In genomic region chr9:106394649-106395602, GRCm38 (mm10) we compare ENCODE assay signal across 9 mouse cellular contexts. TPM values are rescaled to one million over a fixed set of nuclear protein-coding genes. Genes with fewer than 3 reads are reported as not detected.
A peak's percentile ranks its signal among the peaks of the same experiment; 100 is the strongest.
DNase-seq lines count a peak whose midpoint lies in the region; ATAC-seq lines count a peak whose summit lies in the region.
"Had no signal": no experiment of that assay in that cellular context is flagged by ENCODE, and none has a peak within 500 bp of the region (broad histone marks: within the 10 kb centered on the region; RNA-seq: fewer than 3 reads in every experiment).

No protein-coding gene starts in this region.

- no peak overlapping the region for H3K4me3 ChIP-seq in limb, embryonic 11.5 days (ENCODE audit: low read depth, low read length)
- H3K4me3 ChIP-seq: embryonic facial prominence, embryonic 15.5 days had no signal

- DNase-seq in adrenal gland, postnatal 10 days = peak; percentile 36
- no peak for DNase-seq in adrenal gland, adult 18-20 months (ENCODE audit: low spot score in 2 of 2)
- peak; percentile 46 for DNase-seq in limb, embryonic 11.5 days (ENCODE audit: low spot score)
- DNase-seq in retina, postnatal 1 day = peak; percentile 83
- no peak for DNase-seq in frontal cortex, postnatal 14 days (ENCODE audit: low spot score in 2 of 2)
- no peak for DNase-seq in ovary, adult 18-20 months (ENCODE audit: low spot score)

- peak; percentile 71 for ATAC-seq in CD4-positive, CD25-positive, alpha-beta regulatory T cell, adult 4 months
- peak; percentile 82 to 92 for ATAC-seq in hematopoietic stem cell, adult 5-6 weeks (replicated peaks in 1 of 2; ENCODE audit: insufficient read depth in 1 of 2, low FRiP score in 2 of 2, low TSS enrichment in 1 of 2, low read depth in 1 of 2, poor library complexity in 2 of 2, severe bottlenecking in 2 of 2)
- ATAC-seq in limb, embryonic 11.5 days (ENCODE audit: insufficient number of reproducible peaks, low FRiP score, low TSS enrichment, low read depth) = no peak

- no peak overlapping the region for H3K27ac ChIP-seq in limb, embryonic 11.5 days (replicated peaks; ENCODE audit: low read depth, low read length)
- H3K27ac ChIP-seq: embryonic facial prominence, embryonic 15.5 days had no signal

- 56% methylated on average over 11 of the region's 11 CpGs for WGBS in limb, embryonic 11.5 days

- H3K4me1 ChIP-seq in limb, embryonic 11.5 days (ENCODE audit: control insufficient read depth, insufficient read depth, low read length) = peaks cover 7% of the 10 kb centered on the region; the same call in 1 of the 2 replicates

- no peaks in the 10 kb centered on the region for H3K27me3 ChIP-seq in limb, embryonic 11.5 days (ENCODE audit: control insufficient read depth, insufficient read depth, low read length)
- H3K27me3 ChIP-seq: embryonic facial prominence, embryonic 15.5 days had no signal

- no peaks in the 10 kb centered on the region for H3K9me3 ChIP-seq in limb, embryonic 11.5 days (ENCODE audit: control insufficient read depth, low read length)
- H3K9me3 ChIP-seq: embryonic facial prominence, embryonic 15.5 days had no signal

- H3K4me2 ChIP-seq in limb, embryonic 11.5 days (ENCODE audit: low read depth, severe bottlenecking) = no peak overlapping the region
- H3K4me2 ChIP-seq: embryonic facial prominence, embryonic 15.5 days had no signal

- no peak overlapping the region for H3K9ac ChIP-seq in limb, embryonic 11.5 days (ENCODE audit: low read length)
- H3K9ac ChIP-seq: embryonic facial prominence, embryonic 15.5 days had no signal

- no peaks in the 10 kb centered on the region for H3K36me3 ChIP-seq in limb, embryonic 11.5 days (ENCODE audit: control insufficient read depth, insufficient read depth, low read length)
- H3K36me3 ChIP-seq: embryonic facial prominence, embryonic 15.5 days had no signal

RNA-seq across cellular contexts. Expression of gene Dusp7, which starts 26.5 kb away (rescaled TPM):
- total RNA-seq in adrenal gland, postnatal 10 days (2021) = 10 to 100 TPM; 21.0 to 26.1 TPM
- total RNA-seq in adrenal gland, adult 18-20 months (2021) = 10 to 100 TPM; 11.8 to 22.2 TPM
- polyA plus RNA-seq in CD4-positive, CD25-positive, alpha-beta regulatory T cell, adult 4 months (2017; shearing (Covaris generic)) = 10 to 100 TPM; 16.2 to 21.1 TPM
- total RNA-seq in hematopoietic stem cell, adult 5-6 weeks (2017) = 4.9 and 13.1 TPM in 2 replicates
- 63.4 and 67.4 TPM in 2 replicates for polyA plus RNA-seq in limb, embryonic 11.5 days (2014; fragmentation: Nextera tagmentation; extraction: Ambion mirVana)

RNA-seq across cellular contexts. Expression of gene Rpl29, which starts 34.3 kb away (rescaled TPM):
- total RNA-seq in adrenal gland, postnatal 10 days (2021) = 100 to 1,000 TPM; 485 to 490 TPM
- total RNA-seq in adrenal gland, adult 18-20 months (2021) = 100 to 1,000 TPM; 339 to 377 TPM
- polyA plus RNA-seq in CD4-positive, CD25-positive, alpha-beta regulatory T cell, adult 4 months (2017; shearing (Covaris generic)) = 1,000 to 10,000 TPM; 1,164 to 1,338 TPM
- total RNA-seq in hematopoietic stem cell, adult 5-6 weeks (2017) = 1,352 and 1,409 TPM in 2 replicates
- 1,049 and 1,075 TPM in 2 replicates for polyA plus RNA-seq in limb, embryonic 11.5 days (2014; fragmentation: Nextera tagmentation; extraction: Ambion mirVana)

RNA-seq across cellular contexts. Expression of gene Acy1, which starts 43.2 kb away (rescaled TPM):
- total RNA-seq in adrenal gland, postnatal 10 days (2021) = 10 to 100 TPM; 21.3 to 23.1 TPM
- total RNA-seq in adrenal gland, adult 18-20 months (2021) = 10 to 100 TPM; 13.9 to 14.9 TPM
- 10 to 100 TPM; 11.6 to 12.2 TPM for polyA plus RNA-seq in CD4-positive, CD25-positive, alpha-beta regulatory T cell, adult 4 months (2017; shearing (Covaris generic))
- total RNA-seq in hematopoietic stem cell, adult 5-6 weeks (2017) = 16.5 and 26.3 TPM in 2 replicates
- 41.9 and 42.6 TPM in 2 replicates for polyA plus RNA-seq in limb, embryonic 11.5 days (2014; fragmentation: Nextera tagmentation; extraction: Ambion mirVana)

RNA-seq across cellular contexts. Expression of gene Abhd14b, which starts 52.3 kb away (rescaled TPM):
- total RNA-seq in adrenal gland, postnatal 10 days (2021) = 10 to 100 TPM; 30.7 to 32.6 TPM
- 10 to 100 TPM; 29.6 to 43.4 TPM for total RNA-seq in adrenal gland, adult 18-20 months (2021)
- 10 to 100 TPM; 19.4 to 21.2 TPM for polyA plus RNA-seq in CD4-positive, CD25-positive, alpha-beta regulatory T cell, adult 4 months (2017; shearing (Covaris generic))
- 19.0 and 20.3 TPM in 2 replicates for total RNA-seq in hematopoietic stem cell, adult 5-6 weeks (2017)
- polyA plus RNA-seq in limb, embryonic 11.5 days (2014; fragmentation: Nextera tagmentation; extraction: Ambion mirVana) = 7.9 and 9.3 TPM in 2 replicates

RNA-seq across cellular contexts. Expression of gene Abhd14a, which starts 52.6 kb away (rescaled TPM):
- total RNA-seq in adrenal gland, postnatal 10 days (2021) = 10 to 100 TPM; 20.6 to 24.6 TPM
- total RNA-seq in adrenal gland, adult 18-20 months (2021) = 10 to 100 TPM; 18.3 to 21.3 TPM
- 10 to 100 TPM; 10.5 to 24.2 TPM for polyA plus RNA-seq in CD4-positive, CD25-positive, alpha-beta regulatory T cell, adult 4 months (2017; shearing (Covaris generic))
- total RNA-seq in hematopoietic stem cell, adult 5-6 weeks (2017) = 22.5 and 32.4 TPM in 2 replicates
- polyA plus RNA-seq in limb, embryonic 11.5 days (2014; fragmentation: Nextera tagmentation; extraction: Ambion mirVana) = 39.6 and 43.2 TPM in 2 replicates

Comparison
In these comparisons a context has a peak if more than half of its experiments do, and no peak if none do; other contexts are left out.
1. DNase-seq: peak in adrenal gland, postnatal 10 days (single experiment), limb, embryonic 11.5 days (single experiment) and retina, postnatal 1 day (single experiment); none in adrenal gland, adult 18-20 months (0 of 2), frontal cortex, postnatal 14 days (0 of 2) and ovary, adult 18-20 months (single experiment).